Mouse (Mus musculus) neural tube, embryonic 10.5 days (tissue): Measurements from ENCODE around the gene Klra6.
"Not testable (repeated sequence)": the region's sequence is repeated elsewhere in the genome, so short reads cannot be mapped to it uniquely, and the experiment has no call there.

Experiments used
- DNase-seq: peaks from one replicate; pipeline ENCODE4 v3.0.0-alpha.2; 2017; ENCODE audit warnings: low spot score; ENCODE audit errors: extremely low spot score

Gene Klra6

GRCm38 (mm10) chr6:130026854-130027253 is at the start of gene Klra6:
TSS of gene Klra6 (minus strand) at chr6:130026954.
- no peak for DNase-seq

- DNase-seq: not testable (repeated sequence)
Measured at GRCm38 (mm10) chr6:130067171-130067570, 40.4 kb upstream of the Klra6 start, which contains the start of gene Klra4. TSS of gene Klra4 (minus strand) at chr6:130067271.

- no peak for DNase-seq
Measured at GRCm38 (mm10) chr6:130065196-130065595, 38.4 kb upstream of the Klra6 start.

GRCm38 (mm10) chr6:130035146-130035545 is 8.4 kb upstream of the Klra6 start:
- not testable (repeated sequence) for DNase-seq

- DNase-seq: not testable (repeated sequence)
Measured at GRCm38 (mm10) chr6:130031493-130032089, 4.8 kb upstream of the Klra6 start.
